Mouse (Mus musculus): ENCODE measurements around the gene Fam172a.

The Fam172a gene

DNA sequence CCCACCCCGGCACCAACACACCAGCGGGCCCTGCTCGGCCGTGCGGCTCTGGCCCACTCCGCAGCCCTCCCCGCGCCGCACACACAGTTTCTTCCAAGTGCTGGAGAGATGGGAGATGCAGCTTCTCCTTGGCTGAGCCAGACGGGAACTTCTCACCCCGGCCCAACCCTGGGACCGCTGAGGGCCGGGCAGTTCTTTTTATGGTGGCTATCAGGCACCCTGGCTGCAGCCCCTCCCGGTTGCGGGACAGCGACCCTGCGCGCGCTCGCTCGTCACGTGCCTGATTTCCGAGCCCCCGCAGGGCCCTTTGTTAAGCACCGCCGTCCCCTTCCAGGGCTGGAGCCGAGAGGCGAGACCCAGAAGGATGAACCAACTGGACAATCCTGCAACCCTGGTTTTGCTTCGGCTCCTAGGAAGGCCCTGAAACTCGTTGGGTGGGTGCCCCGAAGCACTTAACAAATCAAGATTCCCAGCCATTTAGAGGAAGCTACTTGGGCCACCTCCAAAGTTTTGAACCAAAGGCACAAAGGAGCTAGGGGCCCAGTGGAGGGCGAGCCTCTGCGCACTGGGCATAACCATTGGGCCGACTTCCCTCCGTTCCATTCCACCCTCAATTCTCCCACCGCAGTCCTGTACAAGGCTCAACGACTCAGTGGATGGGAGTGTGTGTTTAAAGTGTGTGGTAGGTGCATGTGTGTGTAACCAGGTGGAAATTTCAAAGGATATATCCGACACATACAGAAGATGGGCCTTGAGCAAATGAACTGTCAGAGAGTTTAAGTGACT, 477.7 kb downstream of the Fam172a start:
- no peak for DNase-seq (ENCODE audit: low spot score in 2 of 2)

DNA sequence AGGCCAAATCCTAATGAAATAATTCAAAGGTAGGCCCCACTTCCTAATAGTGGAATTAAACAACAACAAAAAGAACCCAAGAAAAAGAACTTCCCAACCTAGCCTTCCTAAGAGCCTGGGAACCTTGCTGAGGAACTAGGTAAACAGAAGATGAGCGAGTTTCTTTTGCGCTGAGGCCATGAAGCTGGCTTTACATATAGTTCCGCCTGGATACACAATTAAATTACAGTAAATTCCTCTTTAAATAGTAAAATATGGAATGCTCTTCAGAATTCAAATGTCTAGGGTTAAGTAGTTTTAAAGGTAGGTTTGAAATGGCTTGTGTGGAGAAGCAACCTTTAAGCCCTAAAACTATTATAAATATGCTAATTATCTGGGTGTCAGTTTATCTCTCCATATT, 478.4 kb downstream of the Fam172a start:
- DNase-seq (ENCODE audit: low spot score in 2 of 2), result no peak

DNA sequence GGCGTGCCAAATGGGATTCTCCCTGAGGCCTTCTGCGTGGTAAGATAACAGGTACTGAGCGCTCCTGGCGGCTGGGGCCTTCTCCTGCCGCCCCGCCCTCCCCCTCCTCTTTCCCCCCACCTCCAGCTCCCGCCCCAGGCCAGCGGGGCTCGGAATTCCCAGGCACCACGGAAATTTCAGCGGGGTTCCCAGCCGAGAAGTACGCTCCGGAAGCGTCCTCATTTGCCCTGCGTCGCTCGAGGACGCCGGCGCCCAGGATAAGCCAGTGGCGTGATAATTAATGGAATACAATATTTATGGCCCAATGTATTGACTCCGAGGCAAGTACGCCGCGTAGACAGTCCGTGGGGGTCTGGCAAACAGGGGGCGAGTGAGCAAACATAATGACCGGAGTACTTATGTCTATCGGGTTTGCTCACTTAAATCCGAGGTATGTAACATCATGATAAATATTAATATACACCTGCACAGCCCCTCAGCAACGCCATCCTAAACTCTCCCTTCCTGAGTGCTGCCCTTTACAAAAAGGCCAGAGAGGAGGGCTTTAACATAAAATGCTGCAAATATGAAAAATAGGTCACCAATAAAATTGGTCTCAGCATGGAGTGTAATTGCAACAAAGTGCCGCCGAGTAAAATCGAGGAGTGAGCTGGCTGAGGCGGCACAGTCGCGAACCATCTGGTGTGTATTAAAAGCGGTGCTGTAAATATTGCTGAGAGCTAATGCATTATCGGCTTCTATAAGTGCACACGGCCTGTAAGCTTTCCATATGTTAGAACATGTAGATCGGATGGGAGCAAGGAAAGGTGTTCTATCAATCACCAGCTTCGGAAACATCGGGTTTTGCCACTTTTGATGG, 479.5 kb downstream of the Fam172a start:
- no peak for DNase-seq (ENCODE audit: low spot score in 2 of 2)

DNA sequence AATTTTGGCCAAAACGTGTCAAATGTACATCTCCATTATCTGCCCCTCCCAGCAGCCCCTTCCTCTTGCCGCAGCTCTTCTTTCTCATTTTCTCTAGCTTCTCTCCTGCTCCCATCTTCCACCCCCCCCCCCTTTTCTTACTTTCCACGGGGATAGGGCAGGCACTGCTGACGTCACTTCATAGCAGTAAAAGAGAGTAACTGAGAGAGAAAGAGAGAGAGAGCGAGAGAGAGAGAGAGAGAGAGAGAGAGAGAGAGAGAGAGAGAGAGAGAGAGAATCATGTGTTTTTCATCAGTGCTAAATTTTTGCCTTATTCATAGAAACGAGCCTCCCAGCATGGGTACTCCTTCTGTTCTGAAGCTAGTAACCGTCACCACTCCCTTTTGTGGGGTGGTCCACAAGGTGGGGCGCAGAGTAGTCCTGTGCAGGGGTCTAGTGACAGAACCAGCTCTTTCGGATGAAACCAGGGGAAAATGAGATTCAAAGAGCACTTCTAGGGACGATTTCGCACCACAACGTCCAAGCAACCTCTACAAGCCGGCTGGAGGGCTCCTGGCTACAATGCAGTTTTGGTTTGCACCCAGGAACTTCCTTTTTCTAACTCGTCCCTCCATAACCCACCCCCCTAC, 480.2 kb downstream of the Fam172a start:
- DNase-seq (ENCODE audit: low spot score in 2 of 2), result no peak

- no peak for DNase-seq (ENCODE audit: low spot score in 2 of 2)
These were observed 481.2 kb downstream of the Fam172a start for GRCm38 (mm10) chr13:78183004-78183403.

DNA sequence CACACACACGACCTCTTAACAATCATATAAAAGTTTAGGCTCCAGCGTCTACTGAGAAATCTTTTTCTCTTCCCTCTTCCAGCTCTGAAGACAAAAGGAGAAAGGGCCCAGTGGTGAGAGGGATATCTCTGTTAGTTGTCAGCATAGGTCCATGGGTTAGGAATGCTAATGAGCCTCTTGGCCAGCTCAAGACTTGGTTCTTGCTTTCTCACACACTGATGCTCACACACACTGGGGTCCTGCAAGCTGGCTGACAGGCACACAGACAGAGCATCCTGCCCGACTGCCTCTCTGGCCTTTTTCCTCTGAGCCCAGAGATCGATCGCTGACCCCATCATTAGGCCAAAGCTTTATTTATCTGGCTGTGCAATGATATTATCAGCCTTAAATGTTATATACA, 482.2 kb downstream of the Fam172a start:
- no peak for DNase-seq (ENCODE audit: low spot score in 2 of 2)

- DNase-seq (ENCODE audit: low spot score in 2 of 2), result no peak
These were observed 483.1 kb downstream of the Fam172a start for GRCm38 (mm10) chr13:78184786-78185466.

- DNase-seq (ENCODE audit: low spot score in 2 of 2), result no peak
These were observed 484.6 kb downstream of the Fam172a start for GRCm38 (mm10) chr13:78186340-78186946.

GRCm38 (mm10) chr13:78187833-78188232, 486.0 kb downstream of the Fam172a start:
- no peak for DNase-seq (ENCODE audit: low spot score in 2 of 2)

DNA sequence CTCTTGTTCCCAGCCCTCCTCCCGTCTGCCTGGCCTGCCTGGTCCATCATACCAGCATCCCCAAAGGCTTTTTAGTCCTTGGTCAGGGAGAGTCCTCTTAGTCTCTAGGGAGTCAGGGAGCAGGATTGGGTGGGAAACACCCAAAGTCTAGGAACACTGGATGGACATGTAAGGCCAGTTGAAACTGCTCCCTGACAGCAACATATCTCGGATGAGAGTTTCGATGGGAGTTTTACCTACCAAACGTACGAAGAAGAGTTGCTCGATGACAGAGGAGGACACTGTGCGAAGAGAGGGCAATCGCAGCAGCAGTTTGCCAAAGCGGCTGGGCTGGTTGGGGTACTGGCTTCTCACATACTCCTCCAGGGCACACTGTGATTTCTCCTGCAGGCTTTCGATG, 487.8 kb downstream of the Fam172a start:
- DNase-seq (ENCODE audit: low spot score in 2 of 2), result no peak

DNA sequence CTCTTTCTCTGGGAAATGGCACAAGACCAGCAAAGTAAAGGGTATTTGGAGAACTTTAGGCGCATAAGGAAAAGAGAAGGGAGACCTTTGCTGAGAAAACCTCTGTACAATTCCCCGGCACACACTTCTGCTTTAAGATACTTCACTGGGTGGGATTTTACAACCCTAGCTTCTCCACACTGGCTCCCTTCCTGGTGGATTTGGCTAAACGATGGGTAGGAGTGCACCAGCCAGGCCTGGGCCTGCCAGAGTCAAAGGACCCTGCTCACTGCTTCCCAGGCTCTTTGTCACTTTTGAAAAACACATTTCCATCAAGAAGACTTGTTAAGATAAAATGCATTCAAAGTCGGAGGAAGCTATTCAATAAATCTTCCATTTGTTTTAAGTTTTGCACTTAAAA, 491.4 kb downstream of the Fam172a start:
- no peak for DNase-seq (ENCODE audit: low spot score in 2 of 2)

- no peak for DNase-seq (ENCODE audit: low spot score in 2 of 2)
These were observed 492.5 kb downstream of the Fam172a start for GRCm38 (mm10) chr13:78194135-78194849.

GRCm38 (mm10) chr13:78194850-78195600, 493.2 kb downstream of the Fam172a start:
- no peak for DNase-seq (ENCODE audit: low spot score in 2 of 2)

- DNase-seq (ENCODE audit: low spot score in 2 of 2), result no peak
These were observed 493.8 kb downstream of the Fam172a start for GRCm38 (mm10) chr13:78195601-78196115.

- no peak for DNase-seq (ENCODE audit: low spot score in 2 of 2)
These were observed 494.5 kb downstream of the Fam172a start for GRCm38 (mm10) chr13:78196236-78196796.

DNA sequence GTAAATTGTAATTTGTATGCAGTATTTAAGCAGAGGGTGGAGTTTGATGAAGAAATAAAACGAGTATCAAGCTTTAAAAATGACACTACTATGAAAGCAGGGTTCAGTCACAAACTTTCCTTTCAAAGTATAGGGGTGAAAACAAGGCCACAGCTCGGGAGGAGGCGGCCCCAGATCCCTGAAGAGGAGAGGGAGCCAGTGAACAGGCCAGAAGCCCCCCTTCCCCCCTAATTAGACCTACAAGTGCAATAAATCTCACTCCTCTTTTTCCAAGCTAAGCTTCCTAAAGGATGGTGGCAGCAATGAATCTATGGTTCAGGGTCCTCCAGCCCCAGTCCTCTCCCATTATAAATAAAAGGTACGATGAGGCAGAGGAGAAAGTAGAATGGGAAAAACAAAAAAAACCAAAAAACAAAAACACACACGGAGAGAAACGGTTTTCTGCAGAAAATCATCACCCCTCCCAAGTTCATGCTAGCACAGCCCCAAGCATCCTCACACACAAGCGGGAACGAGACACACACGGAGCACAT, 495.5 kb downstream of the Fam172a start:
- DNase-seq (ENCODE audit: low spot score in 2 of 2), result no peak

DNA sequence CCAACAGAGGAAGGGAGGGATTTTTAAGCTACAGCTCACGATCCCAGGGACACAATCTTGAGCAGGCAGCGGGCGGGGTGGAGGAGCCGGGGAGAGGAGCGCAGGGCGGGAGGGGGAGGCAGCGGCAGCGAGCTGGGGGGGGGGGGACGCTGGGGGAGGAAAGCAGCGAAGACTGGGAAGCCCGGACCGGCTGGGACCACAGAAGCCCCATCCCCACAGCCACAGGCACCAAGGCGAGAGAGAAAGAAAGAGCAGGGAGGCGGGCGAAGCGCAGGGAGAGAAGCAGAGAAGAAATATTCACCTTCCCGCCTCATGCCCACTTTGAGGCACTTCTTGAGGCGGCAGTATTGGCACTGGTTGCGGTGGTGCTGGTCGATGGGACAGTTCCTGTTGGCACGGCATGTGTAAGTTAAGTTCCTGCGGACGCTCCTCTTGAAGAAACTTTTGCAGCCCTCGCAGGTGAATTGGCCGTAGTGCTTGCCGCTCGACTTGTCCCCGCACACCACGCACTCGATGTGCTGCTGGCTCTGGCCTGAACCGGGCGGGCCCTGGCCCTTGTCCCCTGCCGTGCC, 496.1 kb downstream of the Fam172a start:
- DNase-seq (ENCODE audit: low spot score in 2 of 2), result no peak

DNA sequence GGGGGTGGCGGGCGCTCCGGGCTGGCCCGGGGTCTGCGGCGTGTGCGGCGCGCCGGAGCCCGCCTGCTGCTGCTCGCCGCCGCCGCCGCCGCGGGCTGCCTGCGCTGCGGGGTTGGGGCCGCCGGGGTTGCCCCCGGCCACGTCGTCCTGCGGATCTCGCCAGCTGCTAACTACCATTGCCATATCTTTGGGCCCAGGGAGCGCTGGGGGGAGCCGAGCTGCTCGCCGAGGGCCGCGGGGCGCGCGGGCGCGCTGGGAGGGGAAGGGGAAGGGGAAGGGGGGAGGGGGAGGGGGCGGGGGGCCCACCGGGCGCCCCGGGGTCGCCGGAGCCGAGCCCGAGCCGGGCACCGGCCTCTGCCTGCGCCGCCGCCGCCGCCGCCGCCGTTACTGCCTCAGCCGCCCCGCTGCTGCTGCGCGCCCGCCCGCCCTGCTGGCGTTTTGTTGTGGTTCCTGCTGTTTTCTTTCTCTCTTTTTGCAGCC, 496.6 kb downstream of the Fam172a start:
- DNase-seq (ENCODE audit: low spot score in 2 of 2), result no peak

Data from frontal cortex, postnatal 14 days (tissue).